Mouse (Mus musculus) stomach, postnatal 0 days (tissue): ENCODE results near the gene 1700021F05Rik.

Experiments
- CTCF ChIP-seq: IDR thresholded peaks from 2 replicates; pipeline ENCODE4 v1.5.1; 2016; ENCODE audit warnings: antibody characterized with exemption, low read depth, mild to moderate bottlenecking, moderate library complexity
- EP300 ChIP-seq: optimal IDR thresholded peaks from 2 replicates; pipeline ENCODE3; 2016; ENCODE audit warnings: antibody characterized with exemption

DNA sequence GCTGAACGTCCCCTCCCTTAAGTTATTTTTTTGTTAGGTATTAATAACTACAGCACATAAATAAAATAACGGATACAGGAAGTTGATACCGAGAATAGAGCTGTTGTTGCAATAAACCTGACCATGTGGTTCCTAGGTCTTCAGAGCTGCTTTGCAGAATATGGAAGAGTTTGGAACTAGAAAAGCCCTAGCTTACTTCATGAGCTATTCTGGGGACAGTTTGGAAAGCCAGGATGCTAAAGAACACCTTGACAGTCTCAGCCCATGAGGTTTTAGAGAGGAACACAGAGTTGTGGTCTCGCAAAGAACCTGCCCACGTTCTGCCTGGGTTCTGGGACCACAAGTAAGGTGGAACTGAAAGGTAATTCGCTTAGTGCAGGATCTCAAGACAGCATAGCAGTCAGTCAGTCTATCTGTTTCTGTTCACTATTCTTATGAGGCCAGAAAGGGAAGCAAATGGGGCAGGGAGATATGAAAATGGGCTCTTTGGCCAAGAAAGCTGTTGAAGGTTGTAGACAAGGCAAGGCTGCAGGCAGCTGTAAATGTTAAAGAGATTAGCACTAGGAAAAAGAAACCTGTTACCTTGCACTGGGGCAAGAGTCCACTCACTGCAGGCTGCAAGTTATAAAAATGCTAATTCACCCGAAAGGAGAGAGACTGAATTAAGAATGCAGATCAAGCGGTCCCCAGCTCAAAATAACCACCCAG lies 47.8 kb upstream of the 1700021F05Rik start:
- TF ChIP-seq CTCF: no peak
- no peak for TF ChIP-seq EP300
